Mouse (Mus musculus) olfactory bulb, adult 2 months (tissue): ENCODE measurements around the gene Col4a1. TPM values are rescaled to one million over a fixed set of nuclear protein-coding genes. Genes with fewer than 3 reads are reported as not detected.

Experiments
- H3K27ac ChIP-seq: fragments of 200-500 bp; 2 replicates; pipeline ENCODE4 v1.5.1; 2012; ENCODE audit warnings: low read depth, low read length; ENCODE audit not compliant: insufficient read depth
- H3K4me1 ChIP-seq: fragments of 200-500 bp; 2 replicates; pipeline ENCODE4 v1.6.1; 2012; ENCODE audit warnings: low read length; ENCODE audit not compliant: control insufficient read depth, insufficient read depth
- H3K4me3 ChIP-seq: fragments of 200-500 bp; 2 replicates; pipeline ENCODE4 v1.5.1; 2012; ENCODE audit warnings: mild to moderate bottlenecking, low read depth, low read length, moderate library complexity; ENCODE audit not compliant: insufficient read depth
- CTCF ChIP-seq: fragments of 200-500 bp; IDR thresholded peaks from 2 replicates; pipeline ENCODE4 v1.5.1; 2012; ENCODE audit warnings: low read depth, mild to moderate bottlenecking, low read length, moderate library complexity; ENCODE audit not compliant: insufficient read depth
- POLR2A ChIP-seq: fragments of 200-500 bp; IDR thresholded peaks from 2 replicates; pipeline ENCODE4 v1.6.1; 2012; ENCODE audit warnings: mild to moderate bottlenecking, low read depth, low read length, moderate library complexity; ENCODE audit not compliant: insufficient read depth
- WGBS: fragments of 180-500 bp; shearing (Covaris S2); methylation state at CpG from one replicate; pipeline ENCODE4 v1.1.7; 2018; 5-methylcytosine and 5-hydroxymethylcytosine counted together
- polyA plus RNA-seq: library from polyadenylated mRNA; stranded (reverse); fragments of >200 nt; gene quantifications from 2 replicates; pipeline ENCODE4 v1.2.4, GENCODE M21; 2012; ENCODE audit warnings: low replicate concordance; ENCODE audit not compliant: missing spikeins, insufficient read depth, insufficient read length

Col4a1 gene
- polyA plus RNA-seq, 1 experiment, result not detected

DNA sequence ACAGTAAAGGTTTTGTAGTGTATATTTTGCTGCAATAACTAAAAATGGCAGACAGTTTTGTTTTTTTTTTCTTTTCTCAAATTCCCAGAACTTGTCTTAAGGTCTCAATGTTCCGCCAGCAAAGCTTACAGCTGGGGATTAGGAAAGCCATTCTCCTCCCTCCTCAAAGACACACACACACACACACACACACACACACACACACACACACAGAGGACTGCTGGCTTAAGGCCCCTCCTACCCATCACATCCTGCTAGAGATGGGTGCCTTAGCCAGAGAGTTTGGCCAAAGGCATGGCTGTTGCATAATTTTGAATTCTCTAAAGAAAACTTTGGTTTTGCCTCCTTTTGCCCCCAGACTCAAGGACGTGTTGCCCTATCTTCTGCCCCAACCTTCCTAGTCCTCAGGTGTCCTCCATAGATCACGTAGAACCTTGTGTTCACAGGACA is 35.0 kb downstream of the Col4a1 start:
- TF ChIP-seq POLR2A, result no peak
- no peak for TF ChIP-seq CTCF
- Histone ChIP-seq H3K4me3 (no peak overlapping the region), H3K4me1 (peaks cover 29% of the 10 kb centered on the region), H3K27ac (no peak overlapping the region)
- 73% methylated on average over 3 of the region's 3 CpGs for WGBS

DNA sequence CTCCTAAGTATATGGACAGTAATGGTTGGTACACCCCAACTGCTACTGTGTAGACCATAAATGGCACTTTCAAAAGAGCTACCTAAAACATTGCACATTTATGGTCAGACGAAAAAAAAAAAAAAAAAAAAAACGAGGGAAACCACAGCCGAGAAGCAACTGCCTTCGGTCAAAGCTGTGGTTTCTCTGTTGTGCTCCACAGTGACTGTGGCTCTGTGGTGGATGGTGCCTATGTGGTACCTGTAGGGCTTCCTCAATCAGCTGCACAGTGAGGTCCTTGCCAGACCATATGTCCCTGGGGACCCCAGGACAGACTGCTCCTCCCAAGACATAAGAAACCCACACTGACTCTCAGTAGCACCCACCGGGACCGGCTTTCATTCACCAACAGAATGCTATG is 36.3 kb downstream of the Col4a1 start:
- Histone ChIP-seq H3K4me3 (no peak overlapping the region), H3K4me1 (peaks cover 29% of the 10 kb centered on the region), H3K27ac (no peak overlapping the region)
- no peak for TF ChIP-seq POLR2A
- TF ChIP-seq CTCF, result no peak
- 86% methylated on average over 6 of the region's 6 CpGs for WGBS

DNA sequence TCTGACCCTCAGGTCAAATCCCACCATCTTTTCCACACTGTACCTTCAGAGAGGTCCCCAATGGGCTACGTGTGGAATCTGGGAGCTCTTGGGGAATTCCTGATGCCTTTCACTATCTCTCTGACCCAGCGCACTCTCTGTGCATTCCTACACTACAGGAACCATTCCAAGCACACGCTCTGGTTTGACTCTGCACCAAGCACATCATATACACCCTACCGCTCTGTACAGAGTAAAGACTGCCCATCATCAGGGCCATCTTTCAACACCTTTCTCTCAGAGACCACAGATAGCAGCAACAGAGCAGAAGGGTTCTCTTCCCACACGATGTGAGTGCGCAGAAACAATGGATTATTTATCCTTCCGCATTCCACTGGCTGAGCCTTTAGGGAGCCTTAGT is 38.2 kb downstream of the Col4a1 start:
- 92% methylated on average over 7 of the region's 7 CpGs for WGBS
- TF ChIP-seq CTCF (no peak), POLR2A (no peak)
- no peak overlapping the region for H3K4me3 ChIP-seq
- no peak overlapping the region for H3K27ac ChIP-seq
- H3K4me1 ChIP-seq, result peaks cover 23% of the 10 kb centered on the region

DNA sequence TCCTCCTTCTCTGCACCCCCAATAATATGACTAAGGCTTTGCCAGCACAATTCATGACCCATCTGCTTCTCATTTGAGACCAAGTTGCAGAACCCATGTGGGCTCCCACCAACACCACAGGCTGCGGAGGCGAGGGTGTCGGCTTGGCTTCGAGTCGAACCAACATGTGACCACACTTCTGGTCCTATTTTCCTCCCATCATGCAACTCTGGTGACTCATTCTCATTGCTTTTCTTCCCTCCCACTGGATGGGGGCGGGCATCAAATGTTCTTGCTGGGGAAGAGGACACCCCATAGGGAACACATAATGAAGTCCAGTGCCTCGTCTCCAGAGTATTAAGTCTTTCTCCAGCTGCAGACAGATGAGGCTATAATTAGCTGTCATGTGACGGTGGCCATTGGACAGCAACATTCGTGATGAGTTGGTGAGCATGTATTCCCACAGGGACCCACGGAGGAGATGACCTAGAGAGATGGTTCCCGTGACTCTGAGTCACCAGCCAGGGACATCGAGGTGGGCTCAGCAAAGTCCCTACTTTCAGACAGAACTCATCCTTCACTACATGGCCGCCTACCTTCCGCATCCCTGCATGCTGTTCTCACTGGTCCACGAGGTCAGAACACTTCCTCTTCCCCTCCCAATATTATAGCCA is 39.0 kb downstream of the Col4a1 start:
- 79% methylated on average over 15 of the region's 15 CpGs for WGBS
- H3K27ac ChIP-seq, result no peak overlapping the region
- H3K4me3 ChIP-seq, result no peak overlapping the region
- TF ChIP-seq POLR2A, result no peak
- TF ChIP-seq CTCF, result no peak
- H3K4me1 ChIP-seq, result peaks cover 21% of the 10 kb centered on the region

DNA sequence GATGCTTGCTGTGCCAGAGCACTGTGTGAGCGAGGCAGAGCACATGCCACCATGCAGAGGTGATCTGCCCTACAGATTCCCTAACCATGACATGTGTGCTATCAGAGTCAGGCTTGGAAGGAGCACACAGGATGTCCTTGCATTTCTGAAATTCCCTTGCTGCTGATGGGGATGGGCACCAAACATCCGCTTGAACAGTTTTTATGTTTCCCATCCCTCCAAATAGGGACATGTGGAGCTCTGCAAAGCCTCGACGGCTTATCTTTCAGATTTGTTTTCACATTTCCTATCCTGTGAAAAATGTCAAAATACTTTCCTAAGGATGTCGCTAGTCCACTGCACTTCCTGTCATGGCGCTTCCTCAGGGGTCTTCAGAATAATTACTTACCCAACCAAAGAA is 40.4 kb downstream of the Col4a1 start:
- WGBS, result 89% methylated on average over 6 of the region's 6 CpGs
- TF ChIP-seq CTCF (no peak), POLR2A (no peak)
- H3K4me3 ChIP-seq, result no peak overlapping the region
- peaks cover 11% of the 10 kb centered on the region for H3K4me1 ChIP-seq
- no peak overlapping the region for H3K27ac ChIP-seq

DNA sequence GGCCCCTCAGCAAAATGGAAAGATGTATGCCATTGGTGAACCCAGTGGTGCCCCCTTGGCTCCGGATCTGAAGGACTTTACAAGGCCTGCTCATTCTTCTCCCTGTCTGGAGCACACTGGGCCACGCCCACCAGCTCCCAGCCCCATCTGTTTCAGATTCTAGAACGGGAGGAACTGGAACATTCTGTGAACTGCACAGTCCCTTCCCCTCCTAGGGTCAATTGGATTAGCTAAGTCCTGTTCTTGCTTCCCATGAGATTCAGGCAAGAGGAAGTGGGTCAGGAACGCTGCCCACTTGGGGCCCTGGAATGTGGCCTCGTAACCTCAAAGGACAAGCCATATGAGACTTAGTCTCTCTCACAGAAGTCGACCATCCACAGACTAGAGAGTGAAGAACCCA is 41.8 kb downstream of the Col4a1 start:
- Histone ChIP-seq H3K27ac (no peak overlapping the region), H3K4me3 (no peak overlapping the region), H3K4me1 (peaks cover 10% of the 10 kb centered on the region)
- TF ChIP-seq POLR2A (no peak), CTCF (no peak)
- WGBS, result 78% methylated on average over 6 of the region's 6 CpGs

DNA sequence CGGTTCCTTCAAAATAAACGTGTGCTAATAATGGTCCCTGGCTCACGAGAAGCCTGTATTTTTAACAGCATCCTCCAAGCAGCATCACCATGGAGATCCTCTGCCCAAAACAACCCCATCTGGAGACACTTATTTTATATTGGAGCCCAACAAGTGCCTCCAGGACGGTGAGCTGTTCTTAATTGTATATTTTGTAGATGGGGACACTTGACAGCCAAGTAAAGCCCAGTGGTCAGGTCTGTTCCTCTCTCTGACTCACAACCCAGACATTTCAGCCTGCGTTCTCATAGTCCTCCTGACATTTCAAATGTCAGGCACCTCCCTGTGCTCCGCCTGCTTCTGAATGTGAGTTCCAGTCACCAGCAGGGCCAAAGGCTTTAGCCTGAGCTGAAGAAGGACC is 43.9 kb downstream of the Col4a1 start:
- WGBS, result 40% methylated on average over 6 of the region's 6 CpGs
- H3K4me3 ChIP-seq, result no peak overlapping the region
- peak overlapping the region; percentile 42; the same call in 1 of the 2 replicates for H3K27ac ChIP-seq
- TF ChIP-seq POLR2A, result no peak
- TF ChIP-seq CTCF, result no peak
- peaks cover 8% of the 10 kb centered on the region for H3K4me1 ChIP-seq

DNA sequence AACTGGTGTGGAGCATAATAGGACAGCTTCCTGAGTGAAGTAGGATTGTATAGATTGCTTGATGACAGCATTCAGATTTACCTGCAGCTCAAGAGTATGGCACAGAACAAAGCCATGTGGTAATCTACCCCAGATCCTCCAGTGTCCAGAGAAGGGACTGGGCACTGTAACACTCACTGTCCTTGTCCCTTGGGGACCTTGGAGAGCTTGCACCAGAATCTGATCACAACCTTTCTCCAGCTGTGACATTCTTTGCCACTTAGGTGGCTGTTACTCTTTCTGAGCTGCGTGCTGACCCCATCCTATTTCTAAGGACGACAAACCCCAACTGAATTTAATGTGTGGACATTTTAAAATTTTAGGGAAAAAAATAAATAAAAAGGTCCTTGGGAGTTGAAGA is 46.2 kb downstream of the Col4a1 start:
- TF ChIP-seq POLR2A (no peak), CTCF (no peak)
- Histone ChIP-seq H3K27ac (no peak overlapping the region), H3K4me3 (no peak overlapping the region), H3K4me1 (peaks cover 15% of the 10 kb centered on the region)
- WGBS, result 89% methylated on average over 2 of the region's 2 CpGs

DNA sequence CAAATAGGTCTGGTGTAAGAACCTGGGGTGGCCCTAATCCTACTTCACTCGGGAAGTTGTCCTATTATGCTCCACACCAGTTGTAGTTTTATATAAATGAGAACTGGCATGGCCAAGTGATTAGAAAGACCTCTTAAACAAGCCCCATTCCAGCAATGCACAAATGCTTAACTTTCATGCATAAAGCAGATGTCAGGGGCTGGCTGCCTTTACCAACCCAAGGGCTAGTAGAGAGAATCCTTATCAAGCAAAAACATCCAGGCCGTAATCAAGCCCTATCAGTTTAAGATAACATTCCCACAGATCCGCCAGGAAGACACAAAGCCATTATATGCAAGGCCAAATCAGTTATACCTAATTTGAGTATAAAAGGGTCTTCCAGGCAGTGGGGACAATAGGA is 46.7 kb downstream of the Col4a1 start:
- TF ChIP-seq CTCF (no peak), POLR2A (no peak)
- WGBS, result 88% methylated on average over 3 of the region's 3 CpGs

DNA sequence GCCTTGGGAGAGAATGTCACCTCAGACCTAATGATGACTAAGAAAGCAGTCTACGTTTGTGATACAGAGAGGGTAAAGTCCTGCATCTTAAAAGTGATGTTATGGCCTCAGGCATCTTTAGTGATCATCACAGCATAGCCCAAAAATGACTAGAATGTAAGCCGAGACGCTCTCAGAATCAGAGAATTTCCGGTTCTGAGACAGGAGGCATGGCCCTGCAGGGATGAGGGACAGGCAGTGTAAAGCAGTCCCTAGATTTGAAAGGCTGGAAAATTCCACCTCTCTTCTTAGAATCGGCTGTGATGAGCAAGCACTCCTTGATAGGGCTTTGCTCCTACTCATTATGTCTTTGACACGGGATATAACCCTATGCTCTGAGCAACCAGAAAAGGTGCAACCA is 48.8 kb downstream of the Col4a1 start:
- 88% methylated on average over 6 of the region's 6 CpGs for WGBS
- H3K4me3 ChIP-seq, result no peak overlapping the region
- H3K27ac ChIP-seq, result no peak overlapping the region
- H3K4me1 ChIP-seq, result peaks cover 19% of the 10 kb centered on the region
- TF ChIP-seq POLR2A (no peak), CTCF (no peak)

More for the DNA sequence above, 46.7 kb downstream of the Col4a1 start:
- no peak overlapping the region for H3K4me3 ChIP-seq
- H3K4me1 ChIP-seq, result peaks cover 15% of the 10 kb centered on the region
- H3K27ac ChIP-seq, result no peak overlapping the region
